Mouse (Mus musculus) liver, embryonic 14.5 days (tissue): ENCODE results near the gene Coro7.
A peak's percentile ranks its signal among the peaks of the same experiment; 100 is the strongest.

Experiments used
- CTCF ChIP-seq: IDR thresholded peaks from 2 replicates; pipeline ENCODE4 v1.5.1; 2016; ENCODE audit warnings: antibody characterized with exemption, low read depth, control low read depth
- EP300 ChIP-seq: IDR thresholded peaks from 2 replicates; pipeline ENCODE4 v1.6.1; 2016; ENCODE audit warnings: antibody characterized with exemption, low read depth

GRCm38 (mm10) chr16:4629950-4630349 lies 49.6 kb downstream of the Coro7 start:
- TF ChIP-seq CTCF = peak; percentile 100
- TF ChIP-seq EP300 = no peak
